Mouse (Mus musculus) midbrain, embryonic 11.5 days (tissue): ENCODE data around the gene Rcan1. TPM values are rescaled to one million over a fixed set of nuclear protein-coding genes. Genes with fewer than 3 reads are reported as not detected.

Experiments
- ATAC-seq: fragments of 200-750 bp; cut with Nextera tagmentation; 2 replicates; pipeline ENCODE4 v1.8.0; 2017; ENCODE audit warnings: moderate TSS enrichment, moderate library complexity; ENCODE audit not compliant: low FRiP score
- DNase-seq: peaks from one replicate; pipeline ENCODE4 v3.0.0; 2015; ENCODE audit warnings: low spot score; ENCODE audit errors: missing footprints
- H3K27ac ChIP-seq: fragments of 300-500 bp; sonication (generic); 2 replicates; pipeline ENCODE4 v1.5.1; 2014; ENCODE audit warnings: low read depth, low read length
- H3K27me3 ChIP-seq: fragments of 300-500 bp; sonication (generic); 2 replicates; pipeline ENCODE4 v1.6.1; 2014; ENCODE audit warnings: mild to moderate bottlenecking, low read length, moderate library complexity, mixed read lengths; ENCODE audit not compliant: control insufficient read depth, insufficient read depth
- H3K36me3 ChIP-seq: fragments of 300-500 bp; sonication (generic); 2 replicates; pipeline ENCODE4 v1.6.1; 2014; ENCODE audit warnings: mild to moderate bottlenecking, low read length, moderate library complexity, mixed read lengths; ENCODE audit not compliant: control insufficient read depth, insufficient read depth
- H3K4me1 ChIP-seq: fragments of 300-500 bp; sonication (generic); 2 replicates; pipeline ENCODE4 v1.6.1; 2014; ENCODE audit warnings: low read length; ENCODE audit not compliant: control insufficient read depth, insufficient read depth
- H3K4me2 ChIP-seq: fragments of 300-500 bp; sonication (generic); 2 replicates; pipeline ENCODE4 v1.6.1; 2014; ENCODE audit warnings: mild to moderate bottlenecking, moderate library complexity
- H3K4me3 ChIP-seq: fragments of 300-500 bp; sonication (generic); 2 replicates; pipeline ENCODE4 v1.5.1; 2014; ENCODE audit warnings: low read depth, low read length
- H3K9ac ChIP-seq: fragments of 300-500 bp; sonication (generic); 2 replicates; pipeline ENCODE4 v1.6.1; 2014; ENCODE audit warnings: low read length
- H3K9me3 ChIP-seq: fragments of 300-500 bp; sonication (generic); 2 replicates; pipeline ENCODE4 v1.6.1; 2016; ENCODE audit warnings: low read length; ENCODE audit not compliant: control insufficient read depth
- WGBS: fragments of 180-500 bp; shearing (Covaris S2); extraction: QIAGEN DNeasy Blood & Tissue Kit; methylation state at CpG from one replicate; pipeline ENCODE4 v1.1.7; 2014; 5-methylcytosine and 5-hydroxymethylcytosine counted together
- polyA plus RNA-seq: library from polyadenylated mRNA; unstranded; fragments of >200 nt; fragmentation: Nextera tagmentation; extraction: Ambion mirVana; gene quantifications from 2 replicates; pipeline ENCODE4 v1.2.1, GENCODE M21; 2014

Gene Rcan1
- polyA plus RNA-seq, 1 experiment from 2014 or later = 40.7 TPM

- no peaks in the 10 kb centered on the region for H3K27me3 ChIP-seq
- DNase-seq = no peak
- H3K9me3 ChIP-seq = no peaks in the 10 kb centered on the region
- H3K4me1 ChIP-seq = peaks cover 9% of the 10 kb centered on the region
- no peak overlapping the region for H3K27ac ChIP-seq
- WGBS = 61% methylated on average over 14 of the region's 14 CpGs
- H3K9ac ChIP-seq = peak overlapping the region; percentile 75
- no peaks in the 10 kb centered on the region for H3K36me3 ChIP-seq
- peak overlapping the region; percentile 73; the same call in 1 of the 2 replicates for H3K4me3 ChIP-seq
- H3K4me2 ChIP-seq = peak overlapping the region; percentile 53
- ATAC-seq = no peak
These were observed 6.2 kb downstream of the Rcan1 start for GRCm38 (mm10) chr16:92464390-92464972.

- DNase-seq = no peak
These were observed 9.3 kb downstream of the Rcan1 start for GRCm38 (mm10) chr16:92461412-92461811.

GRCm38 (mm10) chr16:92457594-92457993, 13.1 kb downstream of the Rcan1 start:
- H3K27me3 ChIP-seq = no peaks in the 10 kb centered on the region
- no peak overlapping the region for H3K9ac ChIP-seq
- H3K9me3 ChIP-seq = no peaks in the 10 kb centered on the region
- WGBS = 29% methylated on average over 7 of the region's 7 CpGs
- H3K27ac ChIP-seq = no peak overlapping the region
- H3K36me3 ChIP-seq = no peaks in the 10 kb centered on the region
- no peak overlapping the region for H3K4me2 ChIP-seq
- H3K4me1 ChIP-seq = 0 out of 2 replicates have a peak, but pooled peaks cover 2% of the 10 kb centered on the region
- peak; percentile 92 for DNase-seq
- peak; percentile 69 for ATAC-seq
- H3K4me3 ChIP-seq = no peak overlapping the region

More at GRCm38 (mm10) chr16:92461412-92461811, 9.3 kb downstream of the Rcan1 start:
- peaks cover 10% of the 10 kb centered on the region for H3K4me1 ChIP-seq
- no peak overlapping the region for H3K27ac ChIP-seq
- no peaks in the 10 kb centered on the region for H3K27me3 ChIP-seq
- no peak overlapping the region for H3K4me3 ChIP-seq
- H3K36me3 ChIP-seq = no peaks in the 10 kb centered on the region
- H3K4me2 ChIP-seq = no peak overlapping the region
- WGBS = 79% methylated on average over 6 of the region's 6 CpGs
- ATAC-seq = no peak
- no peak overlapping the region for H3K9ac ChIP-seq
- no peaks in the 10 kb centered on the region for H3K9me3 ChIP-seq

- no peak overlapping the region for H3K4me2 ChIP-seq
- H3K4me1 ChIP-seq = 0 out of 2 replicates have a peak, but pooled peaks cover 2% of the 10 kb centered on the region
- no peaks in the 10 kb centered on the region for H3K27me3 ChIP-seq
- ATAC-seq (no peak), DNase-seq (no peak)
- no peak overlapping the region for H3K4me3 ChIP-seq
- H3K9ac ChIP-seq = no peak overlapping the region
- H3K9me3 ChIP-seq = no peaks in the 10 kb centered on the region
- H3K36me3 ChIP-seq = no peaks in the 10 kb centered on the region
- H3K27ac ChIP-seq = no peak overlapping the region
- WGBS = 93% methylated on average over 5 of the region's 5 CpGs
These were observed 14.7 kb downstream of the Rcan1 start for GRCm38 (mm10) chr16:92455969-92456368.

- H3K27me3 ChIP-seq = no peaks in the 10 kb centered on the region
- H3K9ac ChIP-seq = no peak overlapping the region
- H3K4me3 ChIP-seq = no peak overlapping the region
- no peaks in the 10 kb centered on the region for H3K36me3 ChIP-seq
- 68% methylated on average over 8 of the region's 8 CpGs for WGBS
- 0 out of 2 replicates have a peak, but pooled peaks cover 2% of the 10 kb centered on the region for H3K4me1 ChIP-seq
- no peak overlapping the region for H3K27ac ChIP-seq
- no peak for DNase-seq
- H3K4me2 ChIP-seq = no peak overlapping the region
- no peak for ATAC-seq
- no peaks in the 10 kb centered on the region for H3K9me3 ChIP-seq
These were observed 15.2 kb downstream of the Rcan1 start for GRCm38 (mm10) chr16:92455488-92455887.

- Histone ChIP-seq H3K9ac (no peak overlapping the region), H3K36me3 (no peaks in the 10 kb centered on the region), H3K4me2 (no peak overlapping the region), H3K27me3 (no peaks in the 10 kb centered on the region), H3K27ac (no peak overlapping the region), H3K9me3 (no peaks in the 10 kb centered on the region), H3K4me3 (no peak overlapping the region), H3K4me1 (0 out of 2 replicates have a peak, but pooled peaks cover 2% of the 10 kb centered on the region)
- no peak for ATAC-seq
- no peak for DNase-seq
- 92% methylated on average over 18 of the region's 18 CpGs for WGBS
These were observed 16.2 kb downstream of the Rcan1 start for GRCm38 (mm10) chr16:92454495-92454894.

- DNase-seq (no peak), ATAC-seq (no peak)
- Histone ChIP-seq H3K4me1 (0 out of 2 replicates have a peak, but pooled peaks cover 2% of the 10 kb centered on the region), H3K27ac (no peak overlapping the region), H3K27me3 (no peaks in the 10 kb centered on the region), H3K36me3 (no peaks in the 10 kb centered on the region), H3K4me2 (no peak overlapping the region), H3K9ac (no peak overlapping the region), H3K9me3 (no peaks in the 10 kb centered on the region), H3K4me3 (no peak overlapping the region)
- 84% methylated on average over 7 of the region's 7 CpGs for WGBS
These were observed 16.7 kb downstream of the Rcan1 start for GRCm38 (mm10) chr16:92454002-92454401.

- H3K27ac ChIP-seq = no peak overlapping the region
- no peak overlapping the region for H3K4me2 ChIP-seq
- no peaks in the 10 kb centered on the region for H3K9me3 ChIP-seq
- no peak for ATAC-seq
- no peak overlapping the region for H3K4me3 ChIP-seq
- H3K27me3 ChIP-seq = no peaks in the 10 kb centered on the region
- no peaks in the 10 kb centered on the region for H3K36me3 ChIP-seq
- no peak for DNase-seq
- WGBS = 61% methylated on average over 8 of the region's 8 CpGs
- 0 out of 2 replicates have a peak, but pooled peaks cover 2% of the 10 kb centered on the region for H3K4me1 ChIP-seq
- H3K9ac ChIP-seq = no peak overlapping the region
These were observed 18.1 kb downstream of the Rcan1 start for GRCm38 (mm10) chr16:92452609-92453008.

- no peaks in the 10 kb centered on the region for H3K9me3 ChIP-seq
- H3K4me2 ChIP-seq = no peak overlapping the region
- H3K4me3 ChIP-seq = no peak overlapping the region
- no peak overlapping the region for H3K9ac ChIP-seq
- no peaks in the 10 kb centered on the region for H3K4me1 ChIP-seq
- DNase-seq (no peak), ATAC-seq (no peak)
- H3K36me3 ChIP-seq = no peaks in the 10 kb centered on the region
- no peaks in the 10 kb centered on the region for H3K27me3 ChIP-seq
- 92% methylated on average over 17 of the region's 17 CpGs for WGBS
- H3K27ac ChIP-seq = no peak overlapping the region
These were observed 19.1 kb downstream of the Rcan1 start for GRCm38 (mm10) chr16:92451516-92452072.
